Mouse (Mus musculus) stomach, embryonic 15.5 days (tissue): Measurements from ENCODE around the gene Lrg1. TPM values are rescaled to one million over a fixed set of nuclear protein-coding genes. Genes with fewer than 3 reads are reported as not detected.

Experiments
- ATAC-seq: fragments of 200-750 bp; cut with Nextera tagmentation; 2 replicates; pipeline ENCODE4 v1.8.0; 2017; ENCODE audit warnings: low read depth, moderate number of reproducible peaks, moderate TSS enrichment; ENCODE audit not compliant: insufficient read depth, low FRiP score
- H3K27ac ChIP-seq: fragments of 300-500 bp; sonication (generic); 2 replicates; pipeline ENCODE4 v1.5.1; 2015; ENCODE audit warnings: mild to moderate bottlenecking, inconsistent platforms
- H3K27me3 ChIP-seq: fragments of 300-500 bp; sonication (generic); replicated peaks from 2 replicates; pipeline ENCODE4 v1.6.1; 2015; ENCODE audit warnings: inconsistent platforms
- H3K36me3 ChIP-seq: fragments of 300-500 bp; sonication (generic); 2 replicates; pipeline ENCODE4 v1.6.1; 2015; ENCODE audit warnings: inconsistent platforms
- H3K4me1 ChIP-seq: fragments of 300-500 bp; sonication (generic); 2 replicates; pipeline ENCODE4 v1.6.1; 2015; ENCODE audit warnings: inconsistent platforms
- H3K4me2 ChIP-seq: fragments of 300-500 bp; sonication (generic); 2 replicates; pipeline ENCODE4 v1.6.1; 2015; ENCODE audit warnings: mild to moderate bottlenecking, inconsistent platforms
- H3K4me3 ChIP-seq: fragments of 300-500 bp; sonication (generic); replicated peaks from 2 replicates; pipeline ENCODE4 v1.5.1; 2015; ENCODE audit warnings: inconsistent platforms
- H3K9ac ChIP-seq: fragments of 300-500 bp; sonication (generic); 2 replicates; pipeline ENCODE4 v1.6.1; 2015; ENCODE audit warnings: inconsistent platforms
- H3K9me3 ChIP-seq: fragments of 300-500 bp; sonication (generic); 2 replicates; pipeline ENCODE4 v1.6.1; 2016; ENCODE audit warnings: inconsistent platforms
- WGBS: fragments of 180-500 bp; shearing (Covaris S2); methylation state at CpG from one replicate; pipeline ENCODE4 v1.1.7; 2015; 5-methylcytosine and 5-hydroxymethylcytosine counted together
- polyA plus RNA-seq: library from polyadenylated mRNA; unstranded; fragments of >200 nt; fragmentation: Nextera tagmentation; extraction: Ambion mirVana; gene quantifications from 2 replicates; pipeline ENCODE4 v1.2.1, GENCODE M21; 2015

The Lrg1 gene
- polyA plus RNA-seq: 0.52 and 1.6 TPM in 2 replicates

DNA sequence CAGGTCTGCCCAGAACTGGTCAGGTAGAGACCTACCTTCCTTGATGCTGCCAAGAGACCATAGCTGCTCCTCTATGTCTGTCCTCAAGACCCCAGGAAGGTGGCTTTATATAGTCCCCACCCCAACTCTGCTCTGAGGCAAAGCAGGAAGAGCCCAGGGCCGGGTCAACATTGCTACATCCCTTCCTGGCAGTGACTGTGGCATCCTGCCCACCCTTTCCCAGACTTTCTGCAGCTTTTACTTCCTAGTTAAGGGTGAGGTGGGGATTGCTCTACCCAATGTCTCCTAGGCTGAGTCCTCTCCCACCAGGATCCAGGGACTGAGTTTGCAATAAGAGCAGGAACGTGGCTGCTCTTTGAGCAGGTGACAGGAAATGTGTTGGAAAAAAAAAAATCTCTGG is at the start of gene Lrg1:
Gene Lrg1 (minus strand): TSS at position 176 of the 400 bp plus-strand sequence.
- no peaks in the 10 kb centered on the region for H3K36me3 ChIP-seq
- WGBS: 40% methylated on average over 2 of the region's 2 CpGs
- H3K4me2 ChIP-seq: no peak within 1 kb of the TSS
- H3K4me1 ChIP-seq: peaks cover 29% of the 10 kb centered on the region
- H3K27me3 ChIP-seq: peaks cover 57% of the 10 kb centered on the region
- H3K4me3 ChIP-seq: no peak within 1 kb of the TSS
- H3K9ac ChIP-seq: no peak within 1 kb of the TSS
- H3K27ac ChIP-seq: no peak within 1 kb of the TSS
- H3K9me3 ChIP-seq: no peaks in the 10 kb centered on the region
- ATAC-seq: no peak

DNA sequence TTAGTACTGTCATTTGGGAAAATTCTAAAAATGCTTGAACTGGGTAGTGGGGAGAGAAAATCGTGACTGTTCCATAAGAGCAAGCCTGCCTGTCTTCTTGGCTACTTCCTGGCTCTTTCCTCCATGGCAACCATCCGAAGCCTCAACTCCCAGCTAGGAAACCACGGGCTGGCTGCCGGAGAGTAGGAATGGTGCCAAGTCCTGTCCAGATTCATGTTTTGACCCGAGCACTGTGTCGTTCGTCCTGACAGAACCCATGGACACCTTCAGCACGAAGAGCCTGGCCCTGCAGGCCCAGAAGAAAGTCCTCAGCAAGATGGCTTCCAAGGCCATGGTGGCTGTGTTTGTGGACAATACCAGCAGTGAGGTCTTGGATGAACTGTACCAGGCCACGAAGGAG is 49.7 kb upstream of the Lrg1 start:
- Histone ChIP-seq H3K9me3 (no peaks in the 10 kb centered on the region), H3K27ac (no peak overlapping the region), H3K4me2 (no peak overlapping the region), H3K27me3 (no peaks in the 10 kb centered on the region), H3K9ac (no peak overlapping the region), H3K4me3 (no peak overlapping the region), H3K36me3 (peaks cover 7% of the 10 kb centered on the region; the same call in 1 of the 2 replicates), H3K4me1 (no peaks in the 10 kb centered on the region)
- 77% methylated on average over 9 of the region's 9 CpGs for WGBS
- ATAC-seq: no peak

GRCm38 (mm10) chr17:56170636-56171035 is 48.8 kb upstream of the Lrg1 start:
- H3K4me3 ChIP-seq: no peak overlapping the region
- no peaks in the 10 kb centered on the region for H3K27me3 ChIP-seq
- H3K27ac ChIP-seq: 0 out of 2 replicates have a peak overlapping the region, but pooled peaks have one; percentile 0
- no peak overlapping the region for H3K4me2 ChIP-seq
- ATAC-seq: no peak
- no peaks in the 10 kb centered on the region for H3K4me1 ChIP-seq
- 64% methylated on average over 10 of the region's 10 CpGs for WGBS
- no peaks in the 10 kb centered on the region for H3K9me3 ChIP-seq
- no peak overlapping the region for H3K9ac ChIP-seq
- peaks cover 3% of the 10 kb centered on the region; the same call in 1 of the 2 replicates for H3K36me3 ChIP-seq

- H3K27ac ChIP-seq: peak overlapping the region; percentile 0; the same call in 1 of the 2 replicates
- 0 out of 2 replicates have a peak, but pooled peaks have one; percentile 3 for ATAC-seq
- no peak overlapping the region for H3K4me3 ChIP-seq
- no peak overlapping the region for H3K4me2 ChIP-seq
- H3K9ac ChIP-seq: no peak overlapping the region
- no peaks in the 10 kb centered on the region for H3K36me3 ChIP-seq
- H3K4me1 ChIP-seq: peaks cover 3% of the 10 kb centered on the region; the same call in 1 of the 2 replicates
- 58% methylated on average over 6 of the region's 6 CpGs for WGBS
- no peaks in the 10 kb centered on the region for H3K9me3 ChIP-seq
- no peaks in the 10 kb centered on the region for H3K27me3 ChIP-seq
Measured at GRCm38 (mm10) chr17:56169830-56170229, 48.0 kb upstream of the Lrg1 start.

GRCm38 (mm10) chr17:56165671-56166070 is 43.9 kb upstream of the Lrg1 start:
- no peak overlapping the region for H3K4me2 ChIP-seq
- H3K9ac ChIP-seq: no peak overlapping the region
- H3K36me3 ChIP-seq: no peaks in the 10 kb centered on the region
- 51% methylated on average over 11 of the region's 11 CpGs for WGBS
- peaks cover 23% of the 10 kb centered on the region for H3K4me1 ChIP-seq
- 0 out of 2 replicates have a peak, but pooled peaks cover under 1% of the 10 kb centered on the region for H3K27me3 ChIP-seq
- ATAC-seq: no peak
- no peak overlapping the region for H3K27ac ChIP-seq
- no peaks in the 10 kb centered on the region for H3K9me3 ChIP-seq
- no peak overlapping the region for H3K4me3 ChIP-seq

GRCm38 (mm10) chr17:56164510-56164909 is 42.7 kb upstream of the Lrg1 start:
- no peaks in the 10 kb centered on the region for H3K9me3 ChIP-seq
- 74% methylated on average over 3 of the region's 3 CpGs for WGBS
- 0 out of 2 replicates have a peak, but pooled peaks cover 3% of the 10 kb centered on the region for H3K27me3 ChIP-seq
- no peak overlapping the region for H3K27ac ChIP-seq
- no peaks in the 10 kb centered on the region for H3K36me3 ChIP-seq
- no peak for ATAC-seq
- peaks cover 23% of the 10 kb centered on the region for H3K4me1 ChIP-seq
- no peak overlapping the region for H3K4me3 ChIP-seq
- no peak overlapping the region for H3K9ac ChIP-seq
- H3K4me2 ChIP-seq: peak overlapping the region; percentile 8; the same call in 1 of the 2 replicates

GRCm38 (mm10) chr17:56163523-56164102 is 41.8 kb upstream of the Lrg1 start:
- WGBS: 63% methylated on average over 6 of the region's 6 CpGs
- peak overlapping the region; percentile 85 for H3K4me2 ChIP-seq
- peaks cover 23% of the 10 kb centered on the region for H3K4me1 ChIP-seq
- ATAC-seq: no peak
- peak overlapping the region; percentile 41; the same call in 1 of the 2 replicates for H3K4me3 ChIP-seq
- no peaks in the 10 kb centered on the region for H3K36me3 ChIP-seq
- no peaks in the 10 kb centered on the region for H3K9me3 ChIP-seq
- H3K9ac ChIP-seq: no peak overlapping the region
- H3K27me3 ChIP-seq: 0 out of 2 replicates have a peak, but pooled peaks cover 7% of the 10 kb centered on the region
- H3K27ac ChIP-seq: no peak overlapping the region; the same call in 1 of the 2 replicates

DNA sequence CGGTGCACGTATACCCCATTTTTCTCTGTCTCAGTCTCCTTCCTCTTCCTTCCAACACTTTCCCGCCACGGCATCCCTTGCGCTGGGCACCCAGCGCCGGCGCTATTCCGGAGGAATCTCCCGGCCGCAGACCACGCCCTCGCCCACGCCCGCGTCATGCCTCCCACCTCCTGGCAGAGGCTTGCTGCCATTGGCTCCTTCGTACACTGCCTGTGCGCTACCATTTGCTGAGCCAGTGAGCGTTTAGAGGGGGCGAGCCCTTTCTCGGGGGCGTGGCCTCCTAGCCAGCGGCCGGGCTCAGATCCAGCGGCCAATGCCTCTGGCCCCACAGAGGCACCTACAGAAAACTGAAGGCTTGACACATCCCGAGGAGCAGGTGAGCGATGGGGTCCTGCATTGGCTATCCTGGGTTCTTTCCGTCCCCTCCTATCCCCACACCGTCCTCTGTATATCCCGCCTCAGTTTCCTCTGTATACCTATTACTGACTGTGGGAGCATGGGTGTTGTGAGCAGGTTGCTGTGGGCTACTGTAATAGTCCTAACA is 40.5 kb upstream of the Lrg1 start, which contains the start of gene Tnfaip8l1:
Gene Tnfaip8l1 (plus strand): TSS at position 247 of the 544 bp plus-strand sequence.
- Histone ChIP-seq H3K9me3 (no peaks in the 10 kb centered on the region), H3K4me3 (peak within 1 kb of the TSS; percentile 41), H3K36me3 (no peaks in the 10 kb centered on the region), H3K27me3 (peaks cover 17% of the 10 kb centered on the region), H3K27ac (peak within 1 kb of the TSS; percentile 52; the same call in 1 of the 2 replicates), H3K9ac (peak within 1 kb of the TSS; percentile 20; the same call in 1 of the 2 replicates), H3K4me2 (peak within 1 kb of the TSS; percentile 85), H3K4me1 (peaks cover 23% of the 10 kb centered on the region)
- 1% methylated on average over 30 of the region's 30 CpGs for WGBS
- peak; percentile 97 for ATAC-seq

DNA sequence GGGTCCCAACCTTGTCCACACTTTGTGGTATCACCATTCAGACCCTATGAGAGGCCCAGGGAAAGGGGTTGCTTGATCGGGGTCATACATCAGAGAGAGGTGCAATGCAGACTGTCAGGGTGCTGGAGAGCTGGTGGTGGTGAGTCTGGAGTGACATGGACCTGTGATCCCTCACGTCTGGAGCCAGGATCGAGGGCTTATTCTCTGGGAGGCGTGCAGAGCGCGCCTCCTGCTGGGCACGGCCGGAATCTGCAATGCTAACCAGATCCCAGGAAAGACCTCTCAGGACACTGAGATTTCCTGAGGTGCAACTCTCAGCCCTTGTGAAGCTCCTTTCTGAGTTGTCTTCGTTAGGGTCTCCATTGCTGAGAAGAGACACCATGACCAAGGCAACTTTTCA is 37.9 kb upstream of the Lrg1 start:
- 4% methylated on average over 9 of the region's 9 CpGs for WGBS
- H3K27ac ChIP-seq: no peak overlapping the region
- H3K27me3 ChIP-seq: peaks cover 17% of the 10 kb centered on the region
- no peak overlapping the region for H3K4me2 ChIP-seq
- H3K4me3 ChIP-seq: no peak overlapping the region
- H3K4me1 ChIP-seq: peaks cover 18% of the 10 kb centered on the region
- no peaks in the 10 kb centered on the region for H3K9me3 ChIP-seq
- ATAC-seq: no peak
- no peak overlapping the region for H3K9ac ChIP-seq
- H3K36me3 ChIP-seq: no peaks in the 10 kb centered on the region

DNA sequence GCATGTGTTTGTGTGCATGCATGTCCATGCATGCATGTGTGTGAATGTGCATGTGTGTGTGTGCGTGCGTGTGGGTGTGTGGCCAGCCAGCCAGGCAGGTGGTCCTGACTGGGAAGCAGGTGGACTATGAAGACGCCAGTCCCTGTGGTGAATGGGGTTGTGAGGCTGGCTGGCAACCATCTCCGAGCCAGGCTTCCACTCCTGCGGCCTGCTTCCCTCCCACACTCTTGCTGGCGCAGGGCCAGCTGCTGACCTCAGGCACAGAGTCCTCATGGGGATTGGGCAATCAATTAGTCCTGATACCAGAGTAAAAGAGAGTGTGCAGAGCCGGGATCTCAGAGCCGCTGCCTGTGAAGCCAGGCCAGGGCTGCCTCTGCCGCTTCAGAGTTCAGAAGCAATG is 31.8 kb upstream of the Lrg1 start:
- peaks cover 23% of the 10 kb centered on the region for H3K27me3 ChIP-seq
- peak; percentile 68 for ATAC-seq

GRCm38 (mm10) chr17:56149897-56150296 is 28.1 kb upstream of the Lrg1 start:
- peaks cover 27% of the 10 kb centered on the region for H3K27me3 ChIP-seq
- H3K27ac ChIP-seq: no peak overlapping the region
- WGBS: 34% methylated on average over 2 of the region's 2 CpGs
- H3K4me1 ChIP-seq: 0 out of 2 replicates have a peak, but pooled peaks cover 3% of the 10 kb centered on the region
- no peaks in the 10 kb centered on the region for H3K9me3 ChIP-seq
- no peak for ATAC-seq
- no peak overlapping the region for H3K4me3 ChIP-seq
- no peak overlapping the region for H3K4me2 ChIP-seq
- no peak overlapping the region for H3K9ac ChIP-seq
- H3K36me3 ChIP-seq: no peaks in the 10 kb centered on the region

More for the DNA sequence above, 31.8 kb upstream of the Lrg1 start:
- WGBS: 30% methylated on average over 9 of the region's 9 CpGs
- Histone ChIP-seq H3K9ac (no peak overlapping the region), H3K36me3 (no peaks in the 10 kb centered on the region), H3K27ac (no peak overlapping the region), H3K4me2 (no peak overlapping the region), H3K4me1 (0 out of 2 replicates have a peak, but pooled peaks cover 3% of the 10 kb centered on the region), H3K4me3 (no peak overlapping the region), H3K9me3 (no peaks in the 10 kb centered on the region)
